Mouse (Mus musculus) embryo, embryonic 9.5 days (tissue): Measurements from ENCODE around the gene Slc7a15.
"Not testable (repeated sequence)": the region's sequence is repeated elsewhere in the genome, so short reads cannot be mapped to it uniquely, and the experiment has no call there.

ENCODE experiments used
- DNase-seq: peaks from one replicate; pipeline ENCODE4 v3.0.0-alpha.2; 2017; ENCODE audit errors: extremely low spot score

Gene Slc7a15

GRCm38 (mm10) chr12:8559876-8560275 is 39.0 kb downstream of the Slc7a15 start:
- not testable (repeated sequence) for DNase-seq

GRCm38 (mm10) chr12:8556189-8556588 is 42.7 kb downstream of the Slc7a15 start:
- no peak for DNase-seq

GRCm38 (mm10) chr12:8555419-8555818 is 43.4 kb downstream of the Slc7a15 start:
- no peak for DNase-seq

- DNase-seq: peak; percentile 83
Observed at GRCm38 (mm10) chr12:8547357-8547756, 51.5 kb downstream of the Slc7a15 start.

GRCm38 (mm10) chr12:8546801-8547200 is 52.1 kb downstream of the Slc7a15 start:
- no peak for DNase-seq

- no peak for DNase-seq
Observed at GRCm38 (mm10) chr12:8545066-8545610, 53.7 kb downstream of the Slc7a15 start.

GRCm38 (mm10) chr12:8542371-8542770 is 56.5 kb downstream of the Slc7a15 start:
- no peak for DNase-seq

- DNase-seq: no peak
Observed at GRCm38 (mm10) chr12:8539471-8539870, 59.4 kb downstream of the Slc7a15 start.

GRCm38 (mm10) chr12:8537291-8537690 is 61.6 kb downstream of the Slc7a15 start:
- no peak for DNase-seq

GRCm38 (mm10) chr12:8536221-8536965 is 62.5 kb downstream of the Slc7a15 start:
- DNase-seq: no peak

- no peak for DNase-seq
Observed at GRCm38 (mm10) chr12:8535596-8535995, 63.3 kb downstream of the Slc7a15 start.

- DNase-seq: no peak
Observed at GRCm38 (mm10) chr12:8534915-8535314, 64.0 kb downstream of the Slc7a15 start.

- no peak for DNase-seq
Observed at GRCm38 (mm10) chr12:8527770-8528169, 71.1 kb downstream of the Slc7a15 start.

- DNase-seq: no peak
Observed at GRCm38 (mm10) chr12:8527175-8527574, 71.7 kb downstream of the Slc7a15 start.

GRCm38 (mm10) chr12:8524062-8524461 is 74.8 kb downstream of the Slc7a15 start:
- no peak for DNase-seq

- no peak for DNase-seq
Observed at GRCm38 (mm10) chr12:8522711-8523110, 76.2 kb downstream of the Slc7a15 start.

- no peak for DNase-seq
Observed at GRCm38 (mm10) chr12:8521375-8522047, 77.4 kb downstream of the Slc7a15 start.

- no peak for DNase-seq
Observed at GRCm38 (mm10) chr12:8519431-8520160, 79.3 kb downstream of the Slc7a15 start.

GRCm38 (mm10) chr12:8511037-8511882 is 87.6 kb downstream of the Slc7a15 start:
- DNase-seq: no peak

- DNase-seq: no peak
Observed at GRCm38 (mm10) chr12:8510317-8510988, 88.4 kb downstream of the Slc7a15 start.

GRCm38 (mm10) chr12:8509693-8510092 is 89.2 kb downstream of the Slc7a15 start:
- no peak for DNase-seq
